Mouse (Mus musculus): ENCODE measurements at regions not wholly inside any gene's neighbourhood (a gene's known extent, or its start where the extent isn't known, plus 50 kb on each side); places are given as distances from the start of the nearest gene placed in this dataset.

DNA sequence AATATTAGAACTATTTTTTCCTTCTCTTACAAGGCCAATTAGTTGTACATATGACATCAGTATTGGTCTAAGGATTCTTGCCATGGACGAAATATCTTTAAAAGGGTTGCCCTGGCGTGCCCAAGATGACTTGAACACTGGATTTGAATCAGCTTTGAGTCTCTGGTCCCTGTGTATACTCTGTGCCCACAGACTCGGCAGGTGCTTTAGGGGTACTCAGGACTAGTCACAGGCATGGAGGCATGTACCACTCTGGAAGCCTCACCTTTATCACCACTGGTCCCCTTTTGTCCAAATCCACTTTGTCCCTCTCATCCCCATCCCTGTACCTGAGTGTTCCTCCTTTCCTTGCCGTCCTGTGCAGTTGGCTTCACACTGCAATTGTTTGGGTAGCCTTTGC lies 750.3 kb upstream of the Car8 start:
- TF ChIP-seq CTCF (conservative IDR thresholded peaks at IDR 0.05; ENCODE audit: insufficient read depth, insufficient read length, low read depth, low read length) (no peak), POLR2A (IDR thresholded peaks at IDR 0.05; ENCODE audit: low read depth, low read length) (no peak)

Measured in kidney, adult 2 months (tissue).